Mouse (Mus musculus) lung, adult 2 months (tissue): Measurements from ENCODE around the gene Polr3b. TPM values are rescaled to one million over a fixed set of nuclear protein-coding genes. Genes with fewer than 3 reads are reported as not detected.

Source experiments
- DNase-seq: peaks from one replicate; pipeline ENCODE4 v3.0.0; 2022
- H3K4me1 ChIP-seq: fragments of 200-500 bp; 2 replicates; pipeline ENCODE4 v1.6.1; 2011; ENCODE audit warnings: low read length; ENCODE audit not compliant: control insufficient read depth, insufficient read depth
- H3K4me3 ChIP-seq: fragments of 200-500 bp; replicated peaks from 2 replicates; pipeline ENCODE3; 2011; ENCODE audit warnings: low read depth, mild to moderate bottlenecking, control low read depth, low read length; ENCODE audit errors: extremely low read depth
- CTCF ChIP-seq: fragments of 200-500 bp; IDR thresholded peaks from 2 replicates; pipeline ENCODE4 v1.5.1; 2011; ENCODE audit warnings: mild to moderate bottlenecking, low read length, control low read depth; ENCODE audit not compliant: insufficient read depth
- POLR2A ChIP-seq: fragments of 200-500 bp; IDR thresholded peaks from 2 replicates; pipeline ENCODE4 v1.6.1; 2011; ENCODE audit warnings: low read depth, mild to moderate bottlenecking, control low read depth, low read length, borderline replicate concordance; ENCODE audit errors: extremely low read depth
- WGBS: fragments of 180-500 bp; shearing (Covaris S2); methylation state at CpG from one replicate; pipeline ENCODE4 v1.1.7; 2018; 5-methylcytosine and 5-hydroxymethylcytosine counted together
- polyA plus RNA-seq: library from polyadenylated mRNA; depleted of rRNA; stranded (reverse); fragments of >200 nt; gene quantifications from 2 replicates; pipeline ENCODE4 v1.2.3, GENCODE M21; 2012

The Polr3b gene
- polyA plus RNA-seq, 1 experiment: 5.7 TPM

GRCm38 (mm10) chr10:84685444-84686121 lies 63.5 kb downstream of the Polr3b start:
- WGBS: 49% methylated on average over 8 of the region's 8 CpGs
- no peak for DNase-seq
- TF ChIP-seq CTCF (no peak), POLR2A (no peak)
- H3K4me1 ChIP-seq: peaks cover 9% of the 10 kb centered on the region
- H3K4me3 ChIP-seq: no peak overlapping the region

GRCm38 (mm10) chr10:84686122-84686497 lies 64.0 kb downstream of the Polr3b start:
- WGBS: 36% methylated on average over 9 of the region's 9 CpGs
- H3K4me3 ChIP-seq: no peak overlapping the region
- H3K4me1 ChIP-seq: peaks cover 9% of the 10 kb centered on the region
- TF ChIP-seq POLR2A (no peak), CTCF (no peak)
- no peak for DNase-seq

GRCm38 (mm10) chr10:84686705-84687104 lies 64.6 kb downstream of the Polr3b start:
- TF ChIP-seq CTCF: no peak
- no peak for DNase-seq
- no peak overlapping the region for H3K4me3 ChIP-seq
- 50% methylated on average over 4 of the region's 4 CpGs for WGBS
- peaks cover 9% of the 10 kb centered on the region for H3K4me1 ChIP-seq

GRCm38 (mm10) chr10:84687736-84688135 lies 65.6 kb downstream of the Polr3b start:
- Histone ChIP-seq H3K4me3 (no peak overlapping the region), H3K4me1 (peaks cover 9% of the 10 kb centered on the region)
- no peak for DNase-seq
- TF ChIP-seq CTCF (no peak), POLR2A (no peak)
- WGBS: 84% methylated on average over 4 of the region's 4 CpGs

- Histone ChIP-seq H3K4me1 (peaks cover 9% of the 10 kb centered on the region), H3K4me3 (no peak overlapping the region)
- WGBS: 83% methylated on average over 3 of the region's 3 CpGs
- TF ChIP-seq POLR2A: no peak
- TF ChIP-seq CTCF: no peak
- no peak for DNase-seq
Measured at GRCm38 (mm10) chr10:84689846-84690245, 67.8 kb downstream of the Polr3b start.

- H3K4me3 ChIP-seq: no peak overlapping the region
- no peak for TF ChIP-seq POLR2A
- no peak for TF ChIP-seq CTCF
- 86% methylated on average over 4 of the region's 4 CpGs for WGBS
- peaks cover 6% of the 10 kb centered on the region for H3K4me1 ChIP-seq
- no peak for DNase-seq
Measured at GRCm38 (mm10) chr10:84690818-84691217, 68.7 kb downstream of the Polr3b start.

- DNase-seq: no peak
- no peak for TF ChIP-seq CTCF
- no peak for TF ChIP-seq POLR2A
- no peak overlapping the region for H3K4me3 ChIP-seq
- 81% methylated on average over 3 of the region's 3 CpGs for WGBS
- H3K4me1 ChIP-seq: no peaks in the 10 kb centered on the region
Measured at GRCm38 (mm10) chr10:84691692-84692091, 69.6 kb downstream of the Polr3b start.

- DNase-seq: no peak
- TF ChIP-seq POLR2A (no peak), CTCF (no peak)
- WGBS: 86% methylated on average over 8 of the region's 8 CpGs
- Histone ChIP-seq H3K4me1 (no peaks in the 10 kb centered on the region), H3K4me3 (no peak overlapping the region)
Measured at GRCm38 (mm10) chr10:84693841-84694638, 71.9 kb downstream of the Polr3b start.

GRCm38 (mm10) chr10:84700236-84700987 lies 78.3 kb downstream of the Polr3b start:
- TF ChIP-seq CTCF (no peak), POLR2A (no peak)
- WGBS: 84% methylated on average over 13 of the region's 13 CpGs
- no peak overlapping the region for H3K4me3 ChIP-seq

More at GRCm38 (mm10) chr10:84700236-84700987, 78.3 kb downstream of the Polr3b start:
- no peak for DNase-seq
- no peaks in the 10 kb centered on the region for H3K4me1 ChIP-seq
